Mouse (Mus musculus): ENCODE results near the gene Irs4. TPM values are rescaled to one million over a fixed set of nuclear protein-coding genes. Genes with fewer than 3 reads are reported as not detected.

The Irs4 gene
- polyA plus RNA-seq (2014; fragmentation: Illumina TruSeq; extraction: RNeasy Lipid Tissue Mini Kit (QIAGEN cat#74804)): 0.29 TPM

GRCm38 (mm10) chrX:141724937-141725918 is at the start of gene Irs4:
Irs4 (minus strand) TSS chrX:141725263.

Other genes with a start within 250 kb of the Irs4 start
- 66.2 TPM for gene Col4a5, start 249.9 kb downstream of the Irs4 start, polyA plus RNA-seq (2014; fragmentation: Illumina TruSeq; extraction: RNeasy Lipid Tissue Mini Kit (QIAGEN cat#74804))
- gene Gm15294, start 150.0 kb upstream of the Irs4 start, polyA plus RNA-seq (2014; fragmentation: Illumina TruSeq; extraction: RNeasy Lipid Tissue Mini Kit (QIAGEN cat#74804)): not detected

Data from ovary, adult 10 weeks (tissue).